Mouse (Mus musculus) lung, embryonic 15.5 days (tissue): ENCODE measurements at regions not wholly inside any gene's neighbourhood (a gene's known extent, or its start where the extent isn't known, plus 50 kb on each side); places are given as distances from the start of the nearest gene placed in this dataset.

ENCODE experiments used
- ATAC-seq: fragments of 200-750 bp; cut with Nextera tagmentation; 2 replicates; pipeline ENCODE4 v1.8.0; 2017; ENCODE audit warnings: moderate number of reproducible peaks, borderline replicate concordance; ENCODE audit not compliant: low FRiP score, low TSS enrichment; ENCODE audit errors: extremely low read depth
- H3K27ac ChIP-seq: fragments of 300-500 bp; sonication (generic); 2 replicates; pipeline ENCODE4 v1.5.1; 2015; ENCODE audit warnings: moderate library complexity, mild to moderate bottlenecking, inconsistent platforms
- H3K27me3 ChIP-seq: fragments of 300-500 bp; sonication (generic); 2 replicates; pipeline ENCODE4 v1.6.1; 2015; ENCODE audit warnings: inconsistent platforms
- H3K36me3 ChIP-seq: fragments of 300-500 bp; sonication (generic); 2 replicates; pipeline ENCODE4 v1.6.1; 2015; ENCODE audit warnings: inconsistent platforms
- H3K4me1 ChIP-seq: fragments of 300-500 bp; sonication (generic); 2 replicates; pipeline ENCODE4 v1.6.1; 2015; ENCODE audit warnings: inconsistent platforms
- H3K4me2 ChIP-seq: fragments of 300-500 bp; sonication (generic); 2 replicates; pipeline ENCODE4 v1.6.1; 2015; ENCODE audit warnings: inconsistent platforms, mild to moderate bottlenecking, moderate library complexity
- H3K4me3 ChIP-seq: fragments of 300-500 bp; sonication (generic); 2 replicates; pipeline ENCODE4 v1.5.1; 2015; ENCODE audit warnings: mild to moderate bottlenecking, inconsistent platforms
- H3K9ac ChIP-seq: fragments of 300-500 bp; sonication (generic); 2 replicates; pipeline ENCODE4 v1.6.1; 2015; ENCODE audit warnings: inconsistent platforms
- H3K9me3 ChIP-seq: fragments of 300-500 bp; sonication (generic); 2 replicates; pipeline ENCODE4 v1.6.1; 2016; ENCODE audit warnings: inconsistent platforms
- WGBS: fragments of 180-500 bp; shearing (Covaris S2); methylation state at CpG from one replicate; pipeline ENCODE4 v1.1.7; 2015; 5-methylcytosine and 5-hydroxymethylcytosine counted together

- H3K27me3 ChIP-seq, result no peaks in the 10 kb centered on the region
- no peak for ATAC-seq
- H3K9me3 ChIP-seq, result no peaks in the 10 kb centered on the region
- H3K9ac ChIP-seq, result no peak overlapping the region
- H3K36me3 ChIP-seq, result no peaks in the 10 kb centered on the region
- no peak overlapping the region for H3K4me2 ChIP-seq
- no peaks in the 10 kb centered on the region for H3K4me1 ChIP-seq
- H3K4me3 ChIP-seq, result no peak overlapping the region
- H3K27ac ChIP-seq, result no peak overlapping the region
- 57% methylated on average over 6 of the region's 6 CpGs for WGBS
Measured at GRCm38 (mm10) chr13:37581374-37581773, 196.8 kb upstream of the Rreb1 start.

GRCm38 (mm10) chr13:37585476-37585875 is 192.7 kb upstream of the Rreb1 start:
- no peaks in the 10 kb centered on the region for H3K4me1 ChIP-seq
- no peak overlapping the region for H3K4me2 ChIP-seq
- no peak overlapping the region for H3K9ac ChIP-seq
- H3K9me3 ChIP-seq, result no peaks in the 10 kb centered on the region
- no peak overlapping the region for H3K27ac ChIP-seq
- no peak for ATAC-seq
- 70% methylated on average over 5 of the region's 5 CpGs for WGBS
- H3K4me3 ChIP-seq, result no peak overlapping the region
- no peaks in the 10 kb centered on the region for H3K27me3 ChIP-seq
- no peaks in the 10 kb centered on the region for H3K36me3 ChIP-seq

GRCm38 (mm10) chr13:37586511-37586910 is 191.7 kb upstream of the Rreb1 start:
- Histone ChIP-seq H3K4me1 (no peaks in the 10 kb centered on the region), H3K4me2 (no peak overlapping the region), H3K27me3 (no peaks in the 10 kb centered on the region), H3K27ac (no peak overlapping the region), H3K9me3 (no peaks in the 10 kb centered on the region), H3K9ac (no peak overlapping the region), H3K4me3 (no peak overlapping the region), H3K36me3 (no peaks in the 10 kb centered on the region)
- WGBS, result 34% methylated on average over 4 of the region's 4 CpGs
- no peak for ATAC-seq

- no peaks in the 10 kb centered on the region for H3K4me1 ChIP-seq
- 78% methylated on average over 3 of the region's 3 CpGs for WGBS
- H3K27me3 ChIP-seq, result no peaks in the 10 kb centered on the region
- H3K4me3 ChIP-seq, result no peak overlapping the region
- H3K4me2 ChIP-seq, result no peak overlapping the region
- no peaks in the 10 kb centered on the region for H3K36me3 ChIP-seq
- no peak overlapping the region for H3K27ac ChIP-seq
- no peak overlapping the region for H3K9ac ChIP-seq
- no peaks in the 10 kb centered on the region for H3K9me3 ChIP-seq
- ATAC-seq, result no peak
Measured at GRCm38 (mm10) chr13:37587911-37588310, 190.3 kb upstream of the Rreb1 start.

GRCm38 (mm10) chr13:37588528-37589176 is 189.5 kb upstream of the Rreb1 start:
- no peaks in the 10 kb centered on the region for H3K9me3 ChIP-seq
- no peak overlapping the region for H3K27ac ChIP-seq
- H3K4me2 ChIP-seq, result no peak overlapping the region
- no peak overlapping the region for H3K9ac ChIP-seq
- H3K4me1 ChIP-seq, result no peaks in the 10 kb centered on the region
- no peak overlapping the region for H3K4me3 ChIP-seq
- no peaks in the 10 kb centered on the region for H3K27me3 ChIP-seq
- no peak for ATAC-seq
- no peaks in the 10 kb centered on the region for H3K36me3 ChIP-seq
- WGBS, result 86% methylated on average over 8 of the region's 8 CpGs

- ATAC-seq, result no peak
- 68% methylated on average over 5 of the region's 5 CpGs for WGBS
Measured at GRCm38 (mm10) chr13:37592149-37592548, 186.1 kb upstream of the Rreb1 start.

GRCm38 (mm10) chr13:37595196-37595595 is 183.0 kb upstream of the Rreb1 start:
- no peaks in the 10 kb centered on the region for H3K9me3 ChIP-seq
- no peak overlapping the region for H3K27ac ChIP-seq
- no peaks in the 10 kb centered on the region for H3K4me1 ChIP-seq
- 40% methylated on average over 8 of the region's 8 CpGs for WGBS
- H3K4me2 ChIP-seq, result no peak overlapping the region
- H3K9ac ChIP-seq, result no peak overlapping the region
- ATAC-seq, result no peak
- no peak overlapping the region for H3K4me3 ChIP-seq
- H3K27me3 ChIP-seq, result no peaks in the 10 kb centered on the region
- H3K36me3 ChIP-seq, result no peaks in the 10 kb centered on the region

More at GRCm38 (mm10) chr13:37592149-37592548, 186.1 kb upstream of the Rreb1 start:
- no peak overlapping the region for H3K4me2 ChIP-seq
- no peak overlapping the region for H3K4me3 ChIP-seq
- no peaks in the 10 kb centered on the region for H3K36me3 ChIP-seq
- H3K9me3 ChIP-seq, result no peaks in the 10 kb centered on the region
- no peak overlapping the region for H3K9ac ChIP-seq
- no peaks in the 10 kb centered on the region for H3K27me3 ChIP-seq
- H3K4me1 ChIP-seq, result no peaks in the 10 kb centered on the region
- no peak overlapping the region for H3K27ac ChIP-seq

GRCm38 (mm10) chr13:37597575-37597974 is 180.6 kb upstream of the Rreb1 start:
- Histone ChIP-seq H3K4me1 (peaks cover 6% of the 10 kb centered on the region; the same call in 1 of the 2 replicates), H3K4me3 (no peak overlapping the region), H3K36me3 (no peaks in the 10 kb centered on the region), H3K9ac (no peak overlapping the region), H3K27ac (no peak overlapping the region), H3K4me2 (no peak overlapping the region), H3K27me3 (no peaks in the 10 kb centered on the region), H3K9me3 (no peaks in the 10 kb centered on the region)
- 37% methylated on average over 8 of the region's 8 CpGs for WGBS
- ATAC-seq, result no peak

- Histone ChIP-seq H3K27ac (no peak overlapping the region), H3K27me3 (no peaks in the 10 kb centered on the region), H3K4me2 (no peak overlapping the region), H3K36me3 (no peaks in the 10 kb centered on the region), H3K9ac (no peak overlapping the region), H3K4me1 (peaks cover 13% of the 10 kb centered on the region; the same call in 1 of the 2 replicates), H3K9me3 (no peaks in the 10 kb centered on the region), H3K4me3 (no peak overlapping the region)
- WGBS, result 65% methylated on average over 10 of the region's 10 CpGs
- no peak for ATAC-seq
Measured at GRCm38 (mm10) chr13:37598165-37598775, 179.9 kb upstream of the Rreb1 start.

- no peak overlapping the region for H3K27ac ChIP-seq
- no peaks in the 10 kb centered on the region for H3K9me3 ChIP-seq
- H3K4me1 ChIP-seq, result peaks cover 22% of the 10 kb centered on the region
- 76% methylated on average over 1 of the region's 1 CpGs for WGBS
- H3K4me3 ChIP-seq, result no peak overlapping the region
- H3K9ac ChIP-seq, result no peak overlapping the region
- ATAC-seq, result no peak
- H3K4me2 ChIP-seq, result no peak overlapping the region
- no peaks in the 10 kb centered on the region for H3K36me3 ChIP-seq
- no peaks in the 10 kb centered on the region for H3K27me3 ChIP-seq
Measured at GRCm38 (mm10) chr13:37599679-37600078, 178.5 kb upstream of the Rreb1 start.

- 84% methylated on average over 9 of the region's 9 CpGs for WGBS
- Histone ChIP-seq H3K9me3 (no peaks in the 10 kb centered on the region), H3K4me2 (no peak overlapping the region), H3K27me3 (no peaks in the 10 kb centered on the region), H3K36me3 (no peaks in the 10 kb centered on the region), H3K4me1 (peaks cover 22% of the 10 kb centered on the region), H3K4me3 (no peak overlapping the region), H3K27ac (no peak overlapping the region), H3K9ac (no peak overlapping the region)
- ATAC-seq, result no peak
Measured at GRCm38 (mm10) chr13:37600172-37600571, 178.0 kb upstream of the Rreb1 start.

- ATAC-seq, result no peak
- no peak overlapping the region for H3K4me3 ChIP-seq
- peaks cover 22% of the 10 kb centered on the region for H3K4me1 ChIP-seq
- H3K4me2 ChIP-seq, result no peak overlapping the region
- no peaks in the 10 kb centered on the region for H3K9me3 ChIP-seq
- no peaks in the 10 kb centered on the region for H3K36me3 ChIP-seq
- 76% methylated on average over 7 of the region's 7 CpGs for whole genome bisulfite sequencing
- no peak overlapping the region for H3K9ac ChIP-seq
- no peaks in the 10 kb centered on the region for H3K27me3 ChIP-seq
- H3K27ac ChIP-seq, result no peak overlapping the region
Measured at GRCm38 (mm10) chr13:37601068-37601467, 177.1 kb upstream of the Rreb1 start.
